Mouse (Mus musculus) G1E (cell line): ENCODE measurements around the gene Plrg1. TPM values are rescaled to one million over a fixed set of nuclear protein-coding genes. Genes with fewer than 3 reads are reported as not detected.

Experiments used
- ATAC-seq: 2 replicates; pipeline ENCODE4 v1.8.0; 2016; ENCODE audit warnings: mild to moderate bottlenecking; ENCODE audit not compliant: insufficient number of reproducible peaks, poor library complexity, low FRiP score, severe bottlenecking; ENCODE audit errors: extremely low read depth
- DNase-seq: peaks from one replicate; pipeline ENCODE4 v3.0.0; 2012; ENCODE audit warnings: low spot score
- H3K27me3 ChIP-seq: 2 replicates; pipeline ENCODE4 v1.6.1; 2012; ENCODE audit warnings: mild to moderate bottlenecking, low read length, inconsistent platforms; ENCODE audit not compliant: insufficient read depth
- H3K36me3 ChIP-seq: replicated peaks from 2 replicates; pipeline ENCODE3; 2012; ENCODE audit warnings: mild to moderate bottlenecking, inconsistent platforms
- H3K4me1 ChIP-seq: 2 replicates; pipeline ENCODE4 v1.6.1; 2012; ENCODE audit warnings: low read depth, low read length, inconsistent platforms, mixed read lengths; ENCODE audit not compliant: insufficient read depth
- H3K4me3 ChIP-seq: 2 replicates; pipeline ENCODE4 v1.5.1; 2012; ENCODE audit warnings: low read depth, mild to moderate bottlenecking, inconsistent platforms, low read length, moderate library complexity, mixed read lengths
- H3K9me3 ChIP-seq: replicated peaks from 2 replicates; pipeline ENCODE4 v1.6.1; 2012; ENCODE audit warnings: inconsistent platforms
- CTCF ChIP-seq: IDR thresholded peaks from 2 replicates; pipeline ENCODE4 v1.5.1; 2012; ENCODE audit warnings: low read depth, low read length, inconsistent platforms, mixed read lengths
- GATA1 ChIP-seq: IDR thresholded peaks from 2 replicates; pipeline ENCODE4 v1.6.1; 2012; ENCODE audit warnings: borderline replicate concordance, low read length, inconsistent platforms, mixed read lengths
- GATA2 ChIP-seq: IDR thresholded peaks from 2 replicates; pipeline ENCODE4 v1.6.1; 2012; ENCODE audit warnings: low read depth, low read length, inconsistent platforms, borderline replicate concordance
- POLR2AphosphoS5 ChIP-seq: IDR thresholded peaks from 2 replicates; pipeline ENCODE4 v1.6.1; 2012; ENCODE audit warnings: low read depth, low read length, inconsistent platforms; ENCODE audit not compliant: insufficient replicate concordance
- TAL1 ChIP-seq: conservative IDR thresholded peaks from 2 replicates; pipeline ENCODE4 v1.6.1; 2012; ENCODE audit warnings: low read depth, low read length, inconsistent platforms, mixed read lengths
- polyA plus RNA-seq: library from polyadenylated mRNA; stranded (reverse); fragments of >175 nt; gene quantifications from 2 replicates; pipeline ENCODE4 v1.2.3, GENCODE M21; 2012
- total RNA-seq, 2 experiments: library from RNA; stranded (forward) in 1 of 2; stranded (reverse) in 1 of 2; fragments of 200-1000 nt in 1 of 2; fragments of >200 nt in 1 of 2; fragmentation: Nextera tagmentation in 1 of 2; gene quantifications; 2 replicates each; pipeline ENCODE4 v1.2.3; 2014 to 2017

The Plrg1 gene
- total and polyA plus RNA-seq, 3 experiments, result 6.6 to 122 (median 99.5) TPM

- no peak for ATAC-seq
These were observed 62.3 kb downstream of the Plrg1 start for GRCm38 (mm10) chr3:83117592-83117991.

More at GRCm38 (mm10) chr3:83117592-83117991, 62.3 kb downstream of the Plrg1 start:
- no peaks in the 10 kb centered on the region for H3K36me3 ChIP-seq
- H3K27me3 ChIP-seq, result 0 out of 2 replicates have a peak, but pooled peaks cover 3% of the 10 kb centered on the region
- H3K4me3 ChIP-seq, result no peak overlapping the region
- no peaks in the 10 kb centered on the region for H3K4me1 ChIP-seq
- no peak for TF ChIP-seq CTCF
- no peak for TF ChIP-seq POLR2AphosphoS5
- no peak for TF ChIP-seq GATA1
- TF ChIP-seq GATA2, result no peak
- TF ChIP-seq TAL1, result no peak
- no peak for DNase-seq
- H3K9me3 ChIP-seq, result no peaks in the 10 kb centered on the region

Other genes starting within 250 kb of the Plrg1 start
- gene Rbm46, start 179.0 kb upstream of the Plrg1 start, total RNA-seq (2014; fragmentation: Nextera tagmentation), result not detected in 2 replicates
- 0.05 TPM in 1 of 2 replicates, not detected in the other for gene Rbm46, start 179.0 kb upstream of the Plrg1 start, total RNA-seq (2017)
- not detected in 2 replicates for gene Rbm46, start 179.0 kb upstream of the Plrg1 start, polyA plus RNA-seq
- not detected in 2 replicates for gene Lrat, start 151.5 kb upstream of the Plrg1 start, total RNA-seq (2014; fragmentation: Nextera tagmentation)
- under 0.01 and 0.27 TPM in 2 replicates for gene Lrat, start 151.5 kb upstream of the Plrg1 start, total RNA-seq (2017)
- not detected in 2 replicates for gene Lrat, start 151.5 kb upstream of the Plrg1 start, polyA plus RNA-seq
- not detected in 2 replicates for gene Fgg, start 47.8 kb upstream of the Plrg1 start, total RNA-seq (2014; fragmentation: Nextera tagmentation)
- gene Fgg, start 47.8 kb upstream of the Plrg1 start, total RNA-seq (2017), result 0.06 and 0.11 TPM in 2 replicates
- gene Fgg, start 47.8 kb upstream of the Plrg1 start, polyA plus RNA-seq, result not detected in 2 replicates
- not detected in 2 replicates for gene Fga, start 29.4 kb upstream of the Plrg1 start, total RNA-seq (2014; fragmentation: Nextera tagmentation)
- 0.05 and 0.17 TPM in 2 replicates for gene Fga, start 29.4 kb upstream of the Plrg1 start, total RNA-seq (2017)
- not detected in 2 replicates for gene Fga, start 29.4 kb upstream of the Plrg1 start, polyA plus RNA-seq
- not detected in 2 replicates for gene Fgb, start 5.7 kb upstream of the Plrg1 start, total RNA-seq (2014; fragmentation: Nextera tagmentation)
- 0.06 and 0.11 TPM in 2 replicates for gene Fgb, start 5.7 kb upstream of the Plrg1 start, total RNA-seq (2017)
- gene Fgb, start 5.7 kb upstream of the Plrg1 start, polyA plus RNA-seq, result not detected in 2 replicates
- not detected in 2 replicates for gene Dchs2, start 72.4 kb downstream of the Plrg1 start, total RNA-seq (2014; fragmentation: Nextera tagmentation)
- gene Dchs2, start 72.4 kb downstream of the Plrg1 start, total RNA-seq (2017), result 0.05 and 0.06 TPM in 2 replicates
- gene Dchs2, start 72.4 kb downstream of the Plrg1 start, polyA plus RNA-seq, result not detected in 2 replicates